Mouse (Mus musculus) A20 (cell line): ENCODE measurements at regions not wholly inside any gene's neighbourhood (a gene's known extent, or its start where the extent isn't known, plus 50 kb on each side); places are given as distances from the start of the nearest gene placed in this dataset.

ENCODE experiments used
- DNase-seq: peaks from one replicate; pipeline ENCODE4 v3.0.0-alpha.2; 2011; ENCODE audit warnings: low read depth, low spot score

GRCm38 (mm10) chr4:47534959-47535358 is 60.5 kb downstream of the Sec61b start:
- no peak for DNase-seq

DNA sequence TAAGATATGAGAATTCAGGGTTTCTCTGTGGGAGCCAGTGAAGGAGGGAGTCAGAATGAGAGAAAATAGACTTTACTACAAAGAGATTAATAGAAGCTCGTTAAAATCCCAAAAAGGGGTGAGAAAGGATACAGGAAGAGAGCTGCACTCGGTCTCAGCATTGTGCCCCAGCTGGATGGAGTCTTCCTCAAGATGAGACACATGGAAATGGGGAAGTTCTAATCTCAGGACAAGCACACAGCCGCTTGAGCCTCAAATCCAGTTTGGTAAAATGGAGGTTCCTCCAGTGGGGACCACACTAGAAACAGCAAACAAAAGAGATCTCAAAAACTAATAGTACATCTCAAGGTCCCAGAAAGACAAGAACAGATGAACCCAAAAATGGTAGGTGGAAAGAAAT is 93.2 kb downstream of the Sec61b start:
- DNase-seq: no peak

- no peak for DNase-seq
Measured at GRCm38 (mm10) chr4:47570846-47571245, 96.4 kb downstream of the Sec61b start.

- no peak for DNase-seq
Measured at GRCm38 (mm10) chr4:47576011-47576410, 101.6 kb downstream of the Sec61b start.

GRCm38 (mm10) chr4:47577490-47577889 is 103.0 kb downstream of the Sec61b start:
- DNase-seq: no peak

DNA sequence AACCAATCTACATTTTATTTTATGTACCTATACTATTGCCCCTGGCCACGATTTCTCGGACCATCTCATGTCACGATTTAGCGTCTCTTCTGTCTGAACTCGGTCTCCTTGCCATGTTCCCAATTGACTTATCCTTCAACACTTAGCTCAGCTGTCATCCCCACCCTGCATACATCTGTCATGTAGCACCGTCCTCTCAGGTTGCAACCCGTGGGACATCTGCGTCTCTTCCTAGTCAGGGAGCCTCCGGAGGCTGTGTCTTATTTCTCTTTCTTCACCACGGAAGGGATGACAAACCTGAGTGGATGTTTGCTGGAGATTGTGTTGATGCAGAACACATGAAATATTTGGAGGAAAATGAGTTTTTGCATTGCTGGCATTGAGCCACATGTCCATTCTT is 104.2 kb downstream of the Sec61b start:
- DNase-seq: no peak

DNA sequence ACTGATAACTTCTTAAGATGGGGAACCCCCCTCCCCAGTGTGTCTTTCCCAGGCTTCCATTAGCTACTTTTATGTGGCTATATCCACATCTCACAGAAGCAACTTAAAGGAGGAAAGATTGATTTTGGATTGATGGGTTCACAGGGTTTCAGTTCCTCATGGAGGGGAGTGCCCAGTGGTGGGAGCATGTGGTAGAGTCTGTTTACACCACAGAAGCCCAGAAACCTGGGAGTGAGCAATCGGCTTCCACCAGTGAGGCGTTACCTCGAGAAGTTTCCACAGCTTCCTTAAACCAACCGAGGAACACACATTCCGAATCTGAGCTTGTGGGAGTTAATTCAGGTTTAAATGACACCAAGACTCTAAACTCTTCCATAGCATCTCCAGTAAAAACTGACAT is 106.1 kb downstream of the Sec61b start:
- DNase-seq: no peak

DNA sequence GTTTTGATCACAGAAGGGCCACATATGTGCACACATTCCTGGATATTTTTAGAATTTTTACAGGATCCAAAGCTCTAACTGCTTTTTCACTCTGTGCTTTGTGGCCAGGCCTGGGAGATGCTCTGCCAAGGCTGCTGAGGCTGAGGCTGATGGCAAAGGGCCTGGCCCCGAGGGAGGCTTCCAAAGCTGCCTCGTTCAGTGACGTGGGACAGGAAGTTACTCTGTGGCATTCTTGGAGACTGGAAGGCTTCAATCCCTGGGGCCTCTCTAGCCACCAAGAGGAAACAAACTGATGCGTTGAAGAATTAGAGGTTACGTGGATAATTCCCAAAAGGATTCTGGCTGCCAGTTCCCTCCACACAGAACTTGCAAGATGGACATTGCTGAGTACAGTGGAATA is 112.8 kb downstream of the Sec61b start:
- DNase-seq: no peak

DNA sequence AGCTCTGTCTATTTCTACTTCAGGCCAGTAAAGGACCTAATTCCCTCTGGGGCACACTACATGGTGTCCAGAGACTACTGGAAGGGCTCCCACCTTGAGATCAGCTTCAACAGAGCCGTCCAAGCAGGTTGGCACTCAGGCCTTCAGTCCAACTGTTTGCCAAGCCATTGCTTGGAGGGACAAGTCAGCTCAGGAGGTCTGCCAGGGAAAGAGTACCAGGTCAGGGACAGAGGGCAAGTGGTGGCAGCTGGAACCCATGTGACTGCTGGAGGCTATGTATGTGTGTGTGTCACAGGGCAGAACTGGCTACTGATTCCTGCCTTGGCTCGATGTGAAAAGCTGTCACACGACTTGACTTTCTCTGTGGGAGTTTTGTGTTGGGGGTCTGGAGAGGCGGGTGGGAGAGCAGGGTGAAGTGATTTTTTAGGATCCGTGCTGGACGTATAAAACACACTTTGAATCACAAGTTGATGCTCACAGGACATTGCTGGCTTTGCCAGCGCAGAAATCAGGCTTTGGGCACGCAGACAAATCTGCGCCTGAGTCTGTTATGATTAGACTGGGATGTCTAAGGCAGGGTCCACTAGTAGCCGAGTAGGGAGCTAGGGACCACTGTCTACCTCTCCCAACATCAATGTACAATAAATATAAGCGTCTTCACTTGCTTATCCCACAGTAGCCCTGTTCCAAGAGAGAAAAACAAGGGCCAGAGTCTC is 118.0 kb downstream of the Sec61b start:
- no peak for DNase-seq

DNA sequence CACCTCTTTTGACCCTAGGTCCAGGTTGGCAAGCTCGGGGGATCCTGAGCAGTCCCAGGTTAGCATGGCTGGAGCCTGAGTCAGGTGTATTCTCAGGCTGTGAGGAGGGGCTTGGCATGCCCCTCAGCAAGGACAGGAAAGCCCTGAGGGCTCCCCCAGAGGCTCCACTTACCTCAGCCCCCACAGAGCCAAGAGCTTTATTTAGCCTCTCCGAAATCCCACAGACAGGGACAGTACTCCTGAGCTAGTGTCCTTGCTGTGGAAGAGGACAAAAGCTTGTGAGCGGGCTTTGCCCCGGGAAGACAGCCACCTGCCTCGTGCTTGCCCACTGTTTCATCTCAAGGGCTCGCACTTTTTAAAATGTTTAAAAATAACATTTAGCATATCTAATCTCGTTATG is 118.7 kb downstream of the Sec61b start:
- no peak for DNase-seq

GRCm38 (mm10) chr4:47594171-47594570 is 119.7 kb downstream of the Sec61b start:
- DNase-seq: no peak

- DNase-seq: no peak
Measured at GRCm38 (mm10) chr4:47595841-47596240, 121.4 kb downstream of the Sec61b start.

GRCm38 (mm10) chr4:47597586-47597985 is 123.1 kb downstream of the Sec61b start:
- no peak for DNase-seq

GRCm38 (mm10) chr4:47598216-47598615 is 123.8 kb downstream of the Sec61b start:
- DNase-seq: peak; percentile 22

- no peak for DNase-seq
Measured at GRCm38 (mm10) chr4:47601301-47602070, 127.0 kb downstream of the Sec61b start.

DNA sequence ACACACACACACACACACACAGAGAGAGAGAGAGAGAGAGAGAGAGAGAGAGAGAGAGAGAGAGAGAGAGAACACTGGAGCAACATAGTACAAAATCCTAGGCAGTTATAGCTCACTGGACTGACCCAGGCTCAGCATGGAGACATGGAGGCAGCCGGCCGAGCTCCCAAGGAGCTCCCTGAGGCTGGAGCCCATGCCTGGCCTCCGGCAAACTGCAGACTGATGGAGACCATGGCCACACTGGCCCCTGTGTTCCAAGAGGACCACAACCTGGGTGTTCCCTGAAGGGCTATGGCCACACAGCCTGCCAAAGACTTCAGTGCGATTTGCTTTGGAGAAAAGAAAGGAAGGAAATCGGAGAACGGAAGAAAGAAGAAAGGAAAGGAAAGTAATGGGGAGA is 128.9 kb downstream of the Sec61b start:
- no peak for DNase-seq

DNA sequence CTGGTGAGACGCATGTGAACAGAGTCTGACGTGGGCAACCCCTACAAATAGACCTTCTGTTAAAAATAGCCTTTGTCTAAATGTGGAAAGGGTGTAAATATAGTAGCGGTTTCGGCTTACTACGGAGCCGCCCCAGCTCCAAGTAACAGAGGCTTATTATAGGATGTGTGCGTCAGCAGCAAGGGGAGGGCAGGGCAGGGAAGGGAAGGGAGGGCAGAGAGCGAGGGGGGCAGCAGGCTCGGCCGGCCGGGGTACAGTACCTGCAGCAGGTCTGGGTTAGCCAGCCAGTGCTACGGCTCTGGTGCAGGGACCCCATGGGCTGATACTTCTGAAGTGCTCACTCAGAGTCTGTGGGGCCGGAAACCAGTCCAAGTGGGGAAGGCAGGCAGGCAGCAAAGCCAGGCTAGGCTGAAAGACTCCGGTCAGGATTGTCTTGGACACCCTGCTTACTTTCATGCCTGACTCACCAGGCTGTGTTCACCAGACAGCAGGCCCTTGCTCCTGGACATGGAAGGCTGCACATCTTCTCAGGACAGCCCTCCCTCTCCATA is 129.5 kb downstream of the Sec61b start:
- no peak for DNase-seq

DNA sequence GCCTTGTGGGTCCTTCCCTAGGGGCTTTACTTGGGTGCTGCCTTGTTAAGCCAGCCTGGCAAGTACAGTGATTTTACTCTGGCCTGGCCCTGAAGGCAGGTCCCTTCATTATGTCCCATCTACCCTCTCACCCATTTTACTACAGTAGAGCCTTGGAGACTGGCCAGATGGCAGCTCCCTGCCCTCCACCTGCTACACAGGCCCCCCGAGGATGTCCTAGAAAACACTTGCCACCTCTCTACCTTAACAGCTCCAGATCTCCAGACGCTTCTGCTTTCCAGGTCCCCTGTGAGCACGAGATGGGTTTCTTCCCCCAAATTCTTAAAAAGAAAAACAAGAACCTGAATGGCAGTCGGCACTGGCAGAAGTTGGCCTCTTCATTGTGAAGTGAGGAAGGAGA is 131.2 kb downstream of the Sec61b start:
- DNase-seq: no peak

DNA sequence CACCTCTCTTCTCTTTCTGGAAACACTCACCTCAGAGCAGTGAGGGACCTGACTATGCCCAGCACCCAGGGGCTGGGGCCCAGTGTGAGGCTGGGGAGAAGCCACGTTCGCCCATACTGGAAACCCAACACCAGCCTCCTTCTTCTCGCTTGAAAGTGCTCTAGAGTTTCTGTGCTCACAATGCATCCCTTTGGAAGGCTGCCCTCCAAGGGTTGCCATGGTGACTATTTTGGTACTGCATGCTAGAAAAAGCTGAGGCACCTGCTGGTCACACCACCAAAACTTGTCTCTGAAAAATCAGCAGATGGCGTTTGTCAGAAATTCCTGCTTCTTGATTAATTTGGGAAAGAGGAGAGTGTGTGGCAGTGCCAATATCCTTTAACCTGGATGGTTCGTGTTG is 134.2 kb downstream of the Sec61b start:
- no peak for DNase-seq

- DNase-seq: no peak
Measured at GRCm38 (mm10) chr4:47610913-47611312, 136.5 kb downstream of the Sec61b start.

DNA sequence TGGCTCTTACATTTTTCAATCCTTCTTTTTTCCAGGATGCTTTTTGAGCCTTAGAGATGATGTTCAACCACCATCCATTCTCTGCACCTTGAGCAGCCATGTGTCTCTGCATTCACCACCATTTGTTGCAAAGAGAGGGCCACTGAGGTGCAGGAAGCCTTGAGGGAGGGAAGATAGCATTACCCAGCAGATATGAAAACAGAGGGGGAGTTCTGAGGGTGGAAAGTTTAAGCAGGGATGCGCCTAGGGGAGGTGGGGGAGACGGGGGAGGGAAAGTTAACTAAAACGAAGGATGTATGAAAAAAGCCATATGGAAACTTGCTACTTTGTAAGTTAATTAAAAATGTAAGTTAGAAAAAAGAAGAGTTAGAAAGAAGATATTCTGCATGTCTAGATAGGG is 142.1 kb downstream of the Sec61b start:
- no peak for DNase-seq

- no peak for DNase-seq
Measured at GRCm38 (mm10) chr4:47620700-47621099, 146.2 kb downstream of the Sec61b start.
